9 mouse cellular contexts compared by ENCODE assay signal in genomic region chr5:139024351-139025105, GRCm38 (mm10). TPM values are rescaled to one million over a fixed set of nuclear protein-coding genes. Genes with fewer than 3 reads are reported as not detected.
DNase-seq lines count a peak whose midpoint lies in the region; ATAC-seq and TF ChIP-seq lines count a peak whose summit lies in the region.
"Had no signal": no experiment of that assay in that cellular context is flagged by ENCODE, and none has a peak within 500 bp of the region (broad histone marks: within the 10 kb centered on the region; RNA-seq: fewer than 3 reads in every experiment).

No protein-coding gene starts in this region.

- TF ChIP-seq EP300 in lung, postnatal 0 days (IDR thresholded peaks at IDR 0.05), result no peak
- no peak for TF ChIP-seq EP300 in stomach, postnatal 0 days (optimal IDR thresholded peaks at IDR 0.05)

- H3K4me2 ChIP-seq in lung, postnatal 0 days (replicated peaks; ENCODE audit: low read depth, low read length), result no peak overlapping the region
- H3K4me2 ChIP-seq in heart, embryonic 12.5 days, result no peak overlapping the region
- H3K4me2 ChIP-seq in stomach, postnatal 0 days (replicated peaks; ENCODE audit: low read depth), result no peak overlapping the region

- no peak for ATAC-seq in lung, postnatal 0 days
- ATAC-seq in heart, embryonic 12.5 days (ENCODE audit: insufficient number of reproducible peaks, low FRiP score), result no peak
- no peak for ATAC-seq in stomach, postnatal 0 days (ENCODE audit: low FRiP score, low TSS enrichment)

- no peaks in the 10 kb centered on the region for H3K27me3 ChIP-seq in lung, postnatal 0 days (replicated peaks; ENCODE audit: insufficient read depth, low read length)
- no peaks in the 10 kb centered on the region for H3K27me3 ChIP-seq in heart, embryonic 12.5 days (replicated peaks)
- H3K27me3 ChIP-seq in stomach, postnatal 0 days (ENCODE audit: control insufficient read depth, insufficient read depth, low read length), result no peaks in the 10 kb centered on the region

- no peak overlapping the region for H3K27ac ChIP-seq in lung, postnatal 0 days (ENCODE audit: low read length)
- H3K27ac ChIP-seq in heart, embryonic 12.5 days (ENCODE audit: poor library complexity, severe bottlenecking), result 0 out of 2 replicates have a peak overlapping the region, but pooled peaks have one; percentile 14
- 0 out of 2 replicates have a peak overlapping the region, but pooled peaks have one; percentile 30 for H3K27ac ChIP-seq in stomach, postnatal 0 days (replicated peaks)
- H3K27ac ChIP-seq: midbrain, embryonic 10.5 days had no signal

- H3K9me3 ChIP-seq in lung, postnatal 0 days (ENCODE audit: low read length), result no peaks in the 10 kb centered on the region
- no peaks in the 10 kb centered on the region for H3K9me3 ChIP-seq in heart, embryonic 12.5 days (replicated peaks)
- H3K9me3 ChIP-seq in stomach, postnatal 0 days (ENCODE audit: control insufficient read depth, low read length), result no peaks in the 10 kb centered on the region
- H3K9me3 ChIP-seq: midbrain, embryonic 10.5 days had no signal

- TF ChIP-seq CTCF in lung, postnatal 0 days (IDR thresholded peaks at IDR 0.05), result no peak
- no peak for TF ChIP-seq CTCF in stomach, postnatal 0 days (IDR thresholded peaks at IDR 0.05; ENCODE audit: low read depth)

- H3K9ac ChIP-seq in lung, postnatal 0 days (replicated peaks; ENCODE audit: low read depth), result no peak overlapping the region
- H3K9ac ChIP-seq in heart, embryonic 12.5 days, result no peak overlapping the region
- H3K9ac ChIP-seq in stomach, postnatal 0 days (ENCODE audit: low read length), result no peak overlapping the region

- no peak overlapping the region for H3K4me3 ChIP-seq in lung, postnatal 0 days (ENCODE audit: low read depth, low read length)
- H3K4me3 ChIP-seq in heart, embryonic 12.5 days, result no peak overlapping the region
- H3K4me3 ChIP-seq in stomach, postnatal 0 days (ENCODE audit: low read depth, low read length), result no peak overlapping the region
- H3K4me3 ChIP-seq: midbrain, embryonic 10.5 days had no signal

- no peaks in the 10 kb centered on the region for H3K36me3 ChIP-seq in lung, postnatal 0 days (ENCODE audit: insufficient read depth, low read length)
- no peaks in the 10 kb centered on the region for H3K36me3 ChIP-seq in heart, embryonic 12.5 days
- H3K36me3 ChIP-seq in stomach, postnatal 0 days (ENCODE audit: control insufficient read depth, insufficient read depth, low read length), result no peaks in the 10 kb centered on the region
- H3K36me3 ChIP-seq: midbrain, embryonic 10.5 days had no signal

- WGBS in lung, postnatal 0 days, result 61% methylated on average over 12 of the region's 12 CpGs
- 35% methylated on average over 12 of the region's 12 CpGs for WGBS in heart, embryonic 12.5 days
- WGBS in stomach, postnatal 0 days, result 66% methylated on average over 12 of the region's 12 CpGs

- DNase-seq in heart, adult 9 months (ENCODE audit: low spot score in 2 of 2), result peak; percentile 13 to 40
- DNase-seq in heart, postnatal 4 days, result no peak
- peak; percentile 15 for DNase-seq in lung, postnatal 0 days (ENCODE audit: low spot score)
- no peak for DNase-seq in lung, adult 18-20 months
- no peak for DNase-seq in stomach, postnatal 0 days (ENCODE audit: low spot score)
- no peak for DNase-seq in right cerebral cortex, postnatal 25 days
- no peak for DNase-seq in right cerebral cortex, postnatal 14 days

- H3K4me1 ChIP-seq in lung, postnatal 0 days (ENCODE audit: insufficient read depth, low read depth, low read length), result no peaks in the 10 kb centered on the region
- peaks cover 13% of the 10 kb centered on the region for H3K4me1 ChIP-seq in heart, embryonic 12.5 days (replicated peaks)
- no peaks in the 10 kb centered on the region for H3K4me1 ChIP-seq in stomach, postnatal 0 days (replicated peaks; ENCODE audit: control insufficient read depth, insufficient read depth)

RNA-seq across cellular contexts. Expression of gene Pdgfa, which starts 27.4 kb away (rescaled TPM):
- 10 to 100 TPM; 54.5 to 59.3 TPM for total RNA-seq in heart, postnatal 4 days (2021)
- polyA plus RNA-seq in lung, postnatal 0 days (2015; fragmentation: Nextera tagmentation; extraction: Ambion mirVana), result 108 and 114 TPM in 2 replicates
- polyA plus RNA-seq in heart, embryonic 12.5 days (2016; fragmentation: Nextera tagmentation; extraction: Ambion mirVana), result 34.4 and 37.4 TPM in 2 replicates
- polyA plus RNA-seq in stomach, postnatal 0 days (2015; fragmentation: Nextera tagmentation; extraction: Ambion mirVana), result 56.5 and 60.4 TPM in 2 replicates

Comparison
In these comparisons a context has a peak if more than half of its experiments do, and no peak if none do; other contexts are left out.
1. DNase-seq: peak in heart, adult 9 months (2 of 2) and lung, postnatal 0 days (single experiment); none in heart, postnatal 4 days (single experiment), lung, adult 18-20 months (0 of 2), stomach, postnatal 0 days (single experiment), right cerebral cortex, postnatal 25 days (single experiment) and right cerebral cortex, postnatal 14 days (single experiment).